Mouse (Mus musculus) hindbrain, embryonic 14.5 days (tissue): ENCODE measurements around the gene Aebp1. TPM values are rescaled to one million over a fixed set of nuclear protein-coding genes. Genes with fewer than 3 reads are reported as not detected.

Source experiments
- ATAC-seq: fragments of 200-750 bp; cut with Nextera tagmentation; 2 replicates; pipeline ENCODE4 v1.8.0; 2017; ENCODE audit warnings: moderate number of reproducible peaks, mild to moderate bottlenecking, moderate TSS enrichment, moderate library complexity; ENCODE audit not compliant: low FRiP score
- DNase-seq: peaks from one replicate; pipeline ENCODE4 v3.0.0-alpha.2; 2015; ENCODE audit warnings: low spot score
- H3K27ac ChIP-seq: fragments of 300-500 bp; sonication (generic); 2 replicates; pipeline ENCODE4 v1.5.1; 2014; ENCODE audit warnings: mild to moderate bottlenecking, moderate library complexity
- H3K27me3 ChIP-seq: fragments of 300-500 bp; sonication (generic); 2 replicates; pipeline ENCODE4 v1.6.1; 2014; ENCODE audit warnings: mild to moderate bottlenecking, low read length, mixed read lengths; ENCODE audit not compliant: control insufficient read depth, insufficient read depth
- H3K36me3 ChIP-seq: fragments of 300-500 bp; sonication (generic); replicated peaks from 2 replicates; pipeline ENCODE4 v1.6.1; 2014; ENCODE audit not compliant: control insufficient read depth, insufficient read depth
- H3K4me1 ChIP-seq: fragments of 300-500 bp; sonication (generic); replicated peaks from 2 replicates; pipeline ENCODE4 v1.6.1; 2014; ENCODE audit warnings: antibody characterized with exemption, low read length, mixed read lengths; ENCODE audit not compliant: control insufficient read depth, insufficient read depth
- H3K4me2 ChIP-seq: fragments of 300-500 bp; sonication (generic); replicated peaks from 2 replicates; pipeline ENCODE4 v1.6.1; 2014; ENCODE audit warnings: mild to moderate bottlenecking, moderate library complexity
- H3K4me3 ChIP-seq: fragments of 300-500 bp; sonication (generic); replicated peaks from 2 replicates; pipeline ENCODE4 v1.5.1; 2014; ENCODE audit warnings: mild to moderate bottlenecking, low read length
- H3K9ac ChIP-seq: fragments of 300-500 bp; sonication (generic); 2 replicates; pipeline ENCODE4 v1.6.1; 2014
- H3K9me3 ChIP-seq: fragments of 300-500 bp; sonication (generic); 2 replicates; pipeline ENCODE4 v1.6.1; 2016; ENCODE audit warnings: low read length; ENCODE audit not compliant: control insufficient read depth
- WGBS: fragments of 180-500 bp; shearing (Covaris S2); extraction: QIAGEN DNeasy Blood & Tissue Kit; methylation state at CpG from one replicate; pipeline ENCODE4 v1.1.7; 2014; 5-methylcytosine and 5-hydroxymethylcytosine counted together
- polyA plus RNA-seq: library from polyadenylated mRNA; unstranded; fragments of >200 nt; fragmentation: Nextera tagmentation; extraction: Ambion mirVana; gene quantifications from 2 replicates; pipeline ENCODE4 v1.2.1, GENCODE M21; 2014

Aebp1 gene
- polyA plus RNA-seq, result 19.7 and 24.4 TPM in 2 replicates

DNA sequence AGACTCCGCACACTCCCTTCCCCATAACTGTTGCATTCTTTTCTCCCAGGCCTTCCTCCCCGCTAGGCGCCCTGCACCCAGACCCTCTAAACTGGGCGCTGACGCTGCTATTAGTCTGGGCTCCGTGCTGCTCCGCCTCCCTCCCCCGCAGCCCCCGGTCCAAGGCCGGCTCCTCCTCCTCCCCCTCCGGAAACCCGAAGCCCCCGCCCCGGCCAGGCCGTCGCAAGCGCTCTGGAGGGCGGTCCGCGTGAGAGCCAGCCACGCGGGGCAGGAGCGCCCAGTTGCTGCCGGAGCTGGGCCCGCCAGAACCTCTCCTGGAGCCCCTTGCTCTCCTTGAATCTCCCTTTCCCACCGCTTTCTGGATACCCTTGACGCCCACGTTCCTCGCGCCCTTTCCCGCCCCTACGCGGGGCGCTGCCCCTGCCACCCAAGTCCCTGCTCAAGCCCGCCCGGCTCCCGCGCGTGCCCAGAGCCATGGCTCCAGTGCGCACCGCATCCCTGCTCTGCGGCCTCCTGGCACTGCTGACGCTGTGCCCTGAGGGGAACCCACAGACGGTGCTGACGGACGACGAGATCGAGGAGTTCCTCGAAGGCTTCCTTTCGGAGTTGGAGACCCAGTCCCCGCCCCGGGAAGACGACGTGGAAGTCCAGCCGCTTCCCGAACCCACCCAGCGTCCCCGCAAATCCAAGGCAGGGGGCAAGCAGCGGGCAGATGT lies at the start of gene Aebp1:
Gene Aebp1 (plus strand): TSS at position 270 of the 716 bp plus-strand sequence.
- no peak within 1 kb of the TSS for H3K27ac ChIP-seq

DNA sequence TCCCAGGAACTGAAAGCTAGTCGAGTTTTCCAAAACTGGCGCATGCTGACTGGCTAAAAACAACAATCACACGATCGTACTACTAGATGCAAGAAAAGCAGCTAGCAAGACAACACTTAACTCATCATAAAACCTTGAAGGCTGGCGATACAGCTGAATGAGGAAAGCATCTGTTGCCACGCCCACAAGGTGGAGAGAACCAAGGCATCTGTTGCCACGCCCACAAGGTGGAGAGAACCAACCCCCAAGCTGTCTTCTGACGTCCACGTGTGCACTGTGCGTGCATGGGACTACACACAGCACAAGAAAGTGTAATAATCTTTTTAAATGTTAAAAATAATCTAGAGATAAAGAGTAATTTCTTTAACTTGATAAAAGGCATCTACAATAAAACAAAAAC lies 48.4 kb upstream of the Aebp1 start:
- WGBS, result 78% methylated on average over 10 of the region's 10 CpGs
- no peak overlapping the region for H3K9ac ChIP-seq
- DNase-seq, result no peak

More for the DNA sequence above, at the start of gene Aebp1:
- H3K9me3 ChIP-seq, result no peaks in the 10 kb centered on the region
- H3K9ac ChIP-seq, result peak within 1 kb of the TSS; percentile 29; the same call in 1 of the 2 replicates
- peak within 1 kb of the TSS; percentile 51 for H3K4me2 ChIP-seq
- DNase-seq (no peak), ATAC-seq (peak; percentile 37; the same call in 1 of the 2 replicates)
- H3K4me3 ChIP-seq, result peak within 1 kb of the TSS; percentile 31
- 4% methylated on average over 56 of the region's 59 CpGs for WGBS
- H3K27me3 ChIP-seq, result peaks cover 35% of the 10 kb centered on the region
- H3K36me3 ChIP-seq, result no peaks in the 10 kb centered on the region
- 0 out of 2 replicates have a peak, but pooled peaks cover 6% of the 10 kb centered on the region for H3K4me1 ChIP-seq

DNA sequence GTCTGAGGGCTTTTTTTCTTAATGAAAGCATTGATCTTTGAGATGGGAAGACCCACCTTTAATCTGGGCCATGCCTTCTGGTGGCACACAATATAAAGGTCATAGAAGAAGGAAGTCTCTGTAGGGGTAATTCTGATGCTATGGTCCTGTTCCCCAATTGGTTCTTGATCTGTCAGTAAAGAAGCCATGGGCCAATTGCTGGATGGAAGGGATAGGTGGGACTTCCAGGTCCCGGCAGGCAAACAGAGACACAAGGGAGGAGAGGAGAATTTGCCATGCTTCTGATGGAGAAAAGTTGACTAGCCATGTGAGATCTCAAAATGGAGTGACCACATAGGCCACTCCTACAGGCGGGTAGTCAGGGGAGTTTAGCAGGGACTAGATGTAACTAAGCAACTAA lies 42.5 kb upstream of the Aebp1 start:
- H3K4me3 ChIP-seq, result no peak overlapping the region
- no peaks in the 10 kb centered on the region for H3K36me3 ChIP-seq
- DNase-seq, result no peak
- no peaks in the 10 kb centered on the region for H3K4me1 ChIP-seq
- no peaks in the 10 kb centered on the region for H3K9me3 ChIP-seq
- H3K27me3 ChIP-seq, result no peaks in the 10 kb centered on the region
- ATAC-seq, result no peak
- H3K9ac ChIP-seq, result no peak overlapping the region
- no peak overlapping the region for H3K27ac ChIP-seq
- H3K4me2 ChIP-seq, result no peak overlapping the region
- 62% methylated on average over 2 of the region's 2 CpGs for WGBS

More for the DNA sequence above, 48.4 kb upstream of the Aebp1 start:
- no peak for ATAC-seq
- H3K4me2 ChIP-seq, result no peak overlapping the region
- no peaks in the 10 kb centered on the region for H3K4me1 ChIP-seq
- H3K27ac ChIP-seq, result no peak overlapping the region
- H3K27me3 ChIP-seq, result no peaks in the 10 kb centered on the region
- H3K36me3 ChIP-seq, result no peaks in the 10 kb centered on the region
- no peak overlapping the region for H3K4me3 ChIP-seq
- no peaks in the 10 kb centered on the region for H3K9me3 ChIP-seq

DNA sequence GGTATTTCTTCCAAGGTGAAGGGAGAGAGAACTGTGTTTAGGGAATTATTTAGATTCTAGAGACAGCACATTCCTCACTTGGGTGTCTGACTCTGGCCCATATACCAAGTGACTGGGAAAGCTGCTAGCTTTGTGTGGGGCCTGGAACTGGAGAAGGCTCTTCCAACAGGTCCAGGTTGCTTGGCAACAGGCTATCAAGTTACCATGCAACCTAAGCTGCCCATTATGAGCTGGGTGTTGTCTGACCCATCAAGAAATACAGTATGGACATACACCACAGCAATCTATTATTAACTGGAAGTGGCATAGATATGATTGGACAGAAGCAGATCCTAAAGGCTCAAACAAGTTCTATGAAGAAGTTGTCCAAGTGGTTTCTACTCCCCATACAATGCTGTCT lies 36.3 kb upstream of the Aebp1 start:
- Histone ChIP-seq H3K27me3 (no peaks in the 10 kb centered on the region), H3K36me3 (peaks cover 24% of the 10 kb centered on the region), H3K4me2 (no peak overlapping the region), H3K4me3 (no peak overlapping the region), H3K4me1 (no peaks in the 10 kb centered on the region), H3K9me3 (no peaks in the 10 kb centered on the region), H3K9ac (no peak overlapping the region), H3K27ac (no peak overlapping the region)
- no peak for ATAC-seq
- no peak for DNase-seq

DNA sequence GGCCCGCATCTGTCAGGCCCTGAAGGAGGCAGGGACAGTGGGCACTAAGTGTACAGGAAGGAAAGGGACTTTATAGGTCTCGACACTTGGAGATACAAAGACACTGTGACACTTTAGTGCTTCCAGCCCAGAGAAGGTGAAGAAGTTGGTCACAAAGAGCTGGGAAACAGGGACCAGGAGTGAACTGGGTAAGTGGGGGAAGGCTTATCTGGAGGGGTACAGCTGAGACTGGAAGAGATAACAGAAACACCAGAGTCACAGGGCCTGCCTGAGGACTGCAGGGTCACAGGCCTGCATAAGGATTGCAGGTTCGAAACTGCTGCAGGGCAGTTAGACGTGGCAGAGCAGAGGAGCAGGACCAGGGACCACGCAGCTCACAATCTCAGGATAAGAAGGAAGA lies 33.8 kb upstream of the Aebp1 start:
- ATAC-seq (no peak), DNase-seq (no peak)
- Histone ChIP-seq H3K27me3 (no peaks in the 10 kb centered on the region), H3K9ac (no peak overlapping the region), H3K4me1 (no peaks in the 10 kb centered on the region), H3K27ac (no peak overlapping the region), H3K4me2 (no peak overlapping the region), H3K9me3 (no peaks in the 10 kb centered on the region), H3K36me3 (peaks cover 42% of the 10 kb centered on the region), H3K4me3 (no peak overlapping the region)
- 94% methylated on average over 5 of the region's 5 CpGs for WGBS

DNA sequence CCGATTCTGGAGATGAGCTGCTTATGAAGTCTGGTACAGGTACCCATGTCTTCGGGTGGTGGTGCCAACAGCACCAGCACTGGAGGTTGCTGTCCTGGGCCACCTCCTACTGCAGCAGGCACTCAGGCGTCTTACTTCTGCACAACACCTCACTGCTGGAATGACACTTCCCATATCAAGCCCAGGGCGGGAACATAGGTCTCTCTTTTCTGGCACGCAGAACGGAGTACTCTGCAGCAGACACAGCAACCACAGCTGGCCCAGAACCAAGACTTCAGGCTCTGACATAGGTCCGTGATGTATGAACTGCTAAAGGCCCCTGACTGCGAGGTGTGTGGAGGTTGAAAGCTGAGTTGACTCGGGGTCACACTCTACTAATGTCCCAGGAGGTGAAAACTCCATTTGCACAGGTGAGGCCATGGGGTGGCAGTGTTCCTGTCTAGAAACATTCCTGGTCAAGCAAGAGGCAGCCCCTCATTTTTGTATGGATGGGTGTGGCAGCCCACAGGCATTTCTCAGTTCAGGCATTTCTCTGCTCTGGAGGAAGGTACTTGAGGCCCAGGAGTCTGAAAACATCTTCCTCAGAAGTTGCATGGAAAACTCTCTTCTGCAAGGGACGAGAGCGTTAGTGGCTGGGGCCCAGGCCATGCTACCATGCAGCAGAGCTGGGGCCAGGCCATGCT lies 33.1 kb upstream of the Aebp1 start:
- WGBS, result 93% methylated on average over 11 of the region's 11 CpGs
- Histone ChIP-seq H3K4me2 (no peak overlapping the region), H3K27ac (no peak overlapping the region), H3K27me3 (no peaks in the 10 kb centered on the region), H3K4me3 (no peak overlapping the region), H3K4me1 (no peaks in the 10 kb centered on the region), H3K36me3 (peaks cover 47% of the 10 kb centered on the region), H3K9me3 (no peaks in the 10 kb centered on the region), H3K9ac (no peak overlapping the region)
- ATAC-seq (no peak), DNase-seq (no peak)

DNA sequence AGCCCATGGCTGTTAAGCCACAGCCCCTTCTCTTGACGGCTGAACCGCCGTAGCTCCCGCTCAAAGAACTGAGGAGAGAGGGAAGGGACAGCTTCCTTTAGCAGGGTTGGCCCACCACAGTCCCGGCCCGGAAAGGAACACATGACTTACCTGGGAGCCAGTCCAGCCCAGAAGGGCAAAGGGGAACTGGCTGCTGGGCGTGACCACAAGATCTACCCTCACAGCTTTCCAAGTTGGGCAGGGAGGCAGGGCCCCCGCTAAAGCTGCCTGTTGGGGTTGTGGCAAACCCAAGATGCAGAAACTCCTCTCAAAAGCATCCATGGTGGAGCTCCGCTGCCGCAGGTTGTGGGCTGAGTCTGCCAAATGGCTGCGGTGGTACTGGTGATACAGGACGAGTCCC lies 32.4 kb upstream of the Aebp1 start:
- Histone ChIP-seq H3K36me3 (peaks cover 50% of the 10 kb centered on the region), H3K9ac (no peak overlapping the region), H3K4me3 (no peak overlapping the region), H3K4me2 (no peak overlapping the region), H3K9me3 (no peaks in the 10 kb centered on the region), H3K4me1 (no peaks in the 10 kb centered on the region), H3K27me3 (no peaks in the 10 kb centered on the region), H3K27ac (no peak overlapping the region)
- WGBS, result 95% methylated on average over 12 of the region's 12 CpGs
- no peak for DNase-seq
- no peak for ATAC-seq

DNA sequence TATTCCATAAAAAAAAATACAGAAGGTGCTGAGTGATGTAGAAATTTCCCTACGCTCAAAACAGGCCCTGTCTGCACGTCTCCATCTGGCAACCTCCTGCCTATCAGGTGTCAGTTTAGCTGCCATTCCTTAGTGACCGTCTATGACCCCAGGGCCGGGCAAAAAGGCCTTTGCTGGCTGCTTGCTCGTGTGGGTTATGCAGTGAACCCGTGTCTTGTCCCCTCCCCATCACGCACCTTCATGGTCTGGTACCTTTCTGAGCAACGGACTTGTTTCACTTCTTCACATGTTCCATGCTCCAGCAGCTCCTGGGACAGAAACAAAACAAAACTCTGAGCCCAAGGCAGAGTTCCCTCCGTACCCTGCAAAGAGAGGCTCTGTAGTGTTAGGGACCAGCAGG lies 27.2 kb upstream of the Aebp1 start:
- Histone ChIP-seq H3K4me3 (no peak overlapping the region), H3K4me1 (0 out of 2 replicates have a peak, but pooled peaks cover 13% of the 10 kb centered on the region), H3K36me3 (peaks cover 38% of the 10 kb centered on the region), H3K9ac (no peak overlapping the region), H3K9me3 (no peaks in the 10 kb centered on the region), H3K27ac (no peak overlapping the region), H3K4me2 (no peak overlapping the region), H3K27me3 (no peaks in the 10 kb centered on the region)
- WGBS, result 92% methylated on average over 9 of the region's 9 CpGs
- ATAC-seq (no peak), DNase-seq (no peak)

DNA sequence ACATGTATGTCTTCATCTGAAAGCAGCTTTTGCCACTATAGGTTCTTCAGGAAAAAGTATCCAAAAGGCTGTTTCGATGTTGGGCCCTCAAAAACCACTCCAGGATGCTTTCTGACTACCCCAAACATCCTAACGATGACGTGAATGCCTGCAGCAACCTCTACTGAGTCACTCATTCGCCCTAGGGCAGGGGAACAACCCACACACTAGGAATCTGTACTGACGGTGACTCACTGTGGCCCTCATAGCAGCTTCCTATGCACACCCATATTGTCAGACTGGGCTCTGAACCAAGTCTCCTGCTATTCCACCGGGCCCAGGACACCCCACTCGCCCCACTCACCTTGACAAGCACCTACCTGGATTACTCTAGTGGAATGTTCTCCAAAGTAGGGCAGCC lies 26.7 kb upstream of the Aebp1 start:
- peaks cover 33% of the 10 kb centered on the region; the same call in 1 of the 2 replicates for H3K36me3 ChIP-seq
- H3K27me3 ChIP-seq, result no peaks in the 10 kb centered on the region
- ATAC-seq (no peak), DNase-seq (no peak)
- 92% methylated on average over 7 of the region's 7 CpGs for WGBS
- no peak overlapping the region for H3K27ac ChIP-seq
- H3K9ac ChIP-seq, result no peak overlapping the region
- H3K4me2 ChIP-seq, result no peak overlapping the region
- H3K4me3 ChIP-seq, result no peak overlapping the region
- 0 out of 2 replicates have a peak, but pooled peaks cover 13% of the 10 kb centered on the region for H3K4me1 ChIP-seq
- H3K9me3 ChIP-seq, result no peaks in the 10 kb centered on the region
